Mouse (Mus musculus): ENCODE results near the gene Zfand3. TPM values are rescaled to one million over a fixed set of nuclear protein-coding genes. Genes with fewer than 3 reads are reported as not detected.

The Zfand3 gene
- polyA plus RNA-seq, 1 experiment from 2014 or later: 55.1 TPM

- H3K9ac ChIP-seq (ENCODE audit: low read length): no peak overlapping the region
- DNase-seq (ENCODE audit: low spot score): no peak
- H3K27ac ChIP-seq (replicated peaks; ENCODE audit: low read depth, low read length): no peak overlapping the region
- no peaks in the 10 kb centered on the region for H3K9me3 ChIP-seq (ENCODE audit: control insufficient read depth, low read length)
- no peaks in the 10 kb centered on the region for H3K36me3 ChIP-seq (ENCODE audit: control insufficient read depth, insufficient read depth, low read length)
- no peak overlapping the region for H3K4me2 ChIP-seq (ENCODE audit: low read depth, severe bottlenecking)
- 67% methylated on average over 4 of the region's 4 CpGs for WGBS
- no peaks in the 10 kb centered on the region for H3K4me1 ChIP-seq (ENCODE audit: control insufficient read depth, insufficient read depth, low read length)
- H3K4me3 ChIP-seq (ENCODE audit: low read depth, low read length): no peak overlapping the region
- ATAC-seq (ENCODE audit: insufficient number of reproducible peaks, low FRiP score, low TSS enrichment, low read depth): no peak
- no peaks in the 10 kb centered on the region for H3K27me3 ChIP-seq (ENCODE audit: control insufficient read depth, insufficient read depth, low read length)
These were observed 25.5 kb upstream of the Zfand3 start for GRCm38 (mm10) chr17:29979020-29979419.

- Histone ChIP-seq H3K9me3 (ENCODE audit: control insufficient read depth, low read length) (no peaks in the 10 kb centered on the region), H3K27me3 (ENCODE audit: control insufficient read depth, insufficient read depth, low read length) (no peaks in the 10 kb centered on the region), H3K4me2 (ENCODE audit: low read depth, severe bottlenecking) (no peak overlapping the region), H3K9ac (ENCODE audit: low read length) (no peak overlapping the region), H3K4me1 (ENCODE audit: control insufficient read depth, insufficient read depth, low read length) (no peaks in the 10 kb centered on the region), H3K27ac (replicated peaks; ENCODE audit: low read depth, low read length) (no peak overlapping the region), H3K36me3 (ENCODE audit: control insufficient read depth, insufficient read depth, low read length) (no peaks in the 10 kb centered on the region), H3K4me3 (ENCODE audit: low read depth, low read length) (no peak overlapping the region)
- 74% methylated on average over 7 of the region's 7 CpGs for WGBS
- DNase-seq (ENCODE audit: low spot score) (no peak), ATAC-seq (ENCODE audit: insufficient number of reproducible peaks, low FRiP score, low TSS enrichment, low read depth) (no peak)
These were observed 24.7 kb upstream of the Zfand3 start for GRCm38 (mm10) chr17:29979841-29980240.

- H3K9ac ChIP-seq (ENCODE audit: low read length): no peak overlapping the region
- no peak overlapping the region for H3K4me2 ChIP-seq (ENCODE audit: low read depth, severe bottlenecking)
- no peak overlapping the region for H3K27ac ChIP-seq (replicated peaks; ENCODE audit: low read depth, low read length)
- no peaks in the 10 kb centered on the region for H3K36me3 ChIP-seq (ENCODE audit: control insufficient read depth, insufficient read depth, low read length)
- WGBS: 70% methylated on average over 8 of the region's 8 CpGs
- DNase-seq (ENCODE audit: low spot score) (no peak), ATAC-seq (ENCODE audit: insufficient number of reproducible peaks, low FRiP score, low TSS enrichment, low read depth) (no peak)
- no peaks in the 10 kb centered on the region for H3K4me1 ChIP-seq (ENCODE audit: control insufficient read depth, insufficient read depth, low read length)
- H3K27me3 ChIP-seq (ENCODE audit: control insufficient read depth, insufficient read depth, low read length): no peaks in the 10 kb centered on the region
- no peak overlapping the region for H3K4me3 ChIP-seq (ENCODE audit: low read depth, low read length)
- H3K9me3 ChIP-seq (ENCODE audit: control insufficient read depth, low read length): no peaks in the 10 kb centered on the region
These were observed 23.0 kb upstream of the Zfand3 start for GRCm38 (mm10) chr17:29981568-29981967.

- Histone ChIP-seq H3K4me2 (ENCODE audit: low read depth, severe bottlenecking) (no peak overlapping the region), H3K4me3 (ENCODE audit: low read depth, low read length) (no peak overlapping the region), H3K36me3 (ENCODE audit: control insufficient read depth, insufficient read depth, low read length) (no peaks in the 10 kb centered on the region), H3K27ac (replicated peaks; ENCODE audit: low read depth, low read length) (no peak overlapping the region), H3K9ac (ENCODE audit: low read length) (no peak overlapping the region), H3K4me1 (ENCODE audit: control insufficient read depth, insufficient read depth, low read length) (no peaks in the 10 kb centered on the region), H3K9me3 (ENCODE audit: control insufficient read depth, low read length) (no peaks in the 10 kb centered on the region), H3K27me3 (ENCODE audit: control insufficient read depth, insufficient read depth, low read length) (no peaks in the 10 kb centered on the region)
- DNase-seq (ENCODE audit: low spot score) (no peak), ATAC-seq (ENCODE audit: insufficient number of reproducible peaks, low FRiP score, low TSS enrichment, low read depth) (no peak)
- whole genome bisulfite sequencing: 88% methylated on average over 5 of the region's 5 CpGs
These were observed 21.3 kb upstream of the Zfand3 start for GRCm38 (mm10) chr17:29983190-29983589.

GRCm38 (mm10) chr17:29984931-29985330 is 19.6 kb upstream of the Zfand3 start:
- DNase-seq (ENCODE audit: low spot score) (no peak), ATAC-seq (ENCODE audit: insufficient number of reproducible peaks, low FRiP score, low TSS enrichment, low read depth) (no peak)
- Histone ChIP-seq H3K4me1 (ENCODE audit: control insufficient read depth, insufficient read depth, low read length) (no peaks in the 10 kb centered on the region), H3K9me3 (ENCODE audit: control insufficient read depth, low read length) (no peaks in the 10 kb centered on the region), H3K36me3 (ENCODE audit: control insufficient read depth, insufficient read depth, low read length) (no peaks in the 10 kb centered on the region), H3K27me3 (ENCODE audit: control insufficient read depth, insufficient read depth, low read length) (no peaks in the 10 kb centered on the region), H3K4me3 (ENCODE audit: low read depth, low read length) (no peak overlapping the region), H3K27ac (replicated peaks; ENCODE audit: low read depth, low read length) (no peak overlapping the region), H3K4me2 (ENCODE audit: low read depth, severe bottlenecking) (no peak overlapping the region), H3K9ac (ENCODE audit: low read length) (no peak overlapping the region)
- 82% methylated on average over 7 of the region's 7 CpGs for WGBS

- Histone ChIP-seq H3K27me3 (ENCODE audit: control insufficient read depth, insufficient read depth, low read length) (no peaks in the 10 kb centered on the region), H3K4me2 (ENCODE audit: low read depth, severe bottlenecking) (no peak overlapping the region), H3K27ac (replicated peaks; ENCODE audit: low read depth, low read length) (no peak overlapping the region), H3K4me3 (ENCODE audit: low read depth, low read length) (no peak overlapping the region), H3K4me1 (ENCODE audit: control insufficient read depth, insufficient read depth, low read length) (no peaks in the 10 kb centered on the region), H3K9me3 (ENCODE audit: control insufficient read depth, low read length) (no peaks in the 10 kb centered on the region), H3K36me3 (ENCODE audit: control insufficient read depth, insufficient read depth, low read length) (no peaks in the 10 kb centered on the region), H3K9ac (ENCODE audit: low read length) (no peak overlapping the region)
- DNase-seq (ENCODE audit: low spot score) (no peak), ATAC-seq (ENCODE audit: insufficient number of reproducible peaks, low FRiP score, low TSS enrichment, low read depth) (no peak)
- WGBS: 43% methylated on average over 3 of the region's 3 CpGs
These were observed 19.0 kb upstream of the Zfand3 start for GRCm38 (mm10) chr17:29985534-29985933.

GRCm38 (mm10) chr17:29988141-29988540 is 16.4 kb upstream of the Zfand3 start:
- Histone ChIP-seq H3K36me3 (ENCODE audit: control insufficient read depth, insufficient read depth, low read length) (no peaks in the 10 kb centered on the region), H3K27me3 (ENCODE audit: control insufficient read depth, insufficient read depth, low read length) (no peaks in the 10 kb centered on the region), H3K27ac (replicated peaks; ENCODE audit: low read depth, low read length) (no peak overlapping the region), H3K9ac (ENCODE audit: low read length) (no peak overlapping the region), H3K4me2 (ENCODE audit: low read depth, severe bottlenecking) (no peak overlapping the region), H3K9me3 (ENCODE audit: control insufficient read depth, low read length) (no peaks in the 10 kb centered on the region), H3K4me1 (ENCODE audit: control insufficient read depth, insufficient read depth, low read length) (no peaks in the 10 kb centered on the region), H3K4me3 (ENCODE audit: low read depth, low read length) (no peak overlapping the region)
- 14% methylated on average over 5 of the region's 5 CpGs for WGBS
- ATAC-seq (ENCODE audit: insufficient number of reproducible peaks, low FRiP score, low TSS enrichment, low read depth) (no peak), DNase-seq (ENCODE audit: low spot score) (no peak)

- no peaks in the 10 kb centered on the region for H3K9me3 ChIP-seq (ENCODE audit: control insufficient read depth, low read length)
- no peaks in the 10 kb centered on the region for H3K4me1 ChIP-seq (ENCODE audit: control insufficient read depth, insufficient read depth, low read length)
- no peak overlapping the region for H3K4me3 ChIP-seq (ENCODE audit: low read depth, low read length)
- no peak overlapping the region for H3K27ac ChIP-seq (replicated peaks; ENCODE audit: low read depth, low read length)
- no peak overlapping the region for H3K4me2 ChIP-seq (ENCODE audit: low read depth, severe bottlenecking)
- WGBS: 85% methylated on average over 5 of the region's 5 CpGs
- no peak for ATAC-seq (ENCODE audit: insufficient number of reproducible peaks, low FRiP score, low TSS enrichment, low read depth)
- H3K9ac ChIP-seq (ENCODE audit: low read length): no peak overlapping the region
- DNase-seq (ENCODE audit: low spot score): no peak
- no peaks in the 10 kb centered on the region for H3K27me3 ChIP-seq (ENCODE audit: control insufficient read depth, insufficient read depth, low read length)
- H3K36me3 ChIP-seq (ENCODE audit: control insufficient read depth, insufficient read depth, low read length): no peaks in the 10 kb centered on the region
These were observed 14.9 kb upstream of the Zfand3 start for GRCm38 (mm10) chr17:29989653-29990052.

- no peak for ATAC-seq (ENCODE audit: insufficient number of reproducible peaks, low FRiP score, low TSS enrichment, low read depth)
- H3K4me1 ChIP-seq (ENCODE audit: control insufficient read depth, insufficient read depth, low read length): no peaks in the 10 kb centered on the region
- H3K27ac ChIP-seq (replicated peaks; ENCODE audit: low read depth, low read length): no peak overlapping the region
- H3K4me2 ChIP-seq (ENCODE audit: low read depth, severe bottlenecking): no peak overlapping the region
- no peaks in the 10 kb centered on the region for H3K9me3 ChIP-seq (ENCODE audit: control insufficient read depth, low read length)
- no peaks in the 10 kb centered on the region for H3K36me3 ChIP-seq (ENCODE audit: control insufficient read depth, insufficient read depth, low read length)
- H3K4me3 ChIP-seq (ENCODE audit: low read depth, low read length): no peak overlapping the region
- WGBS: 86% methylated on average over 3 of the region's 3 CpGs
- no peaks in the 10 kb centered on the region for H3K27me3 ChIP-seq (ENCODE audit: control insufficient read depth, insufficient read depth, low read length)
- H3K9ac ChIP-seq (ENCODE audit: low read length): no peak overlapping the region
- DNase-seq (ENCODE audit: low spot score): no peak
These were observed 14.4 kb upstream of the Zfand3 start for GRCm38 (mm10) chr17:29990136-29990535.
